Mouse (Mus musculus) skeletal muscle tissue, adult 2 months (tissue): ENCODE data around the gene Oas1f.
"Not testable (repeated sequence)": the region's sequence is repeated elsewhere in the genome, so short reads cannot be mapped to it uniquely, and the experiment has no call there.

Experiments used
- DNase-seq: peaks from one replicate; pipeline ENCODE4 v3.0.0-alpha.2; 2012; ENCODE audit warnings: low read depth, low spot score

Oas1f gene

GRCm38 (mm10) chr5:120870782-120871181 is 23.6 kb downstream of the Oas1f start:
- no peak for DNase-seq

- no peak for DNase-seq
Observed at GRCm38 (mm10) chr5:120871469-120871868, 24.3 kb downstream of the Oas1f start.

- DNase-seq: not testable (repeated sequence)
Observed at GRCm38 (mm10) chr5:120876839-120877238, 29.7 kb downstream of the Oas1f start.

GRCm38 (mm10) chr5:120877407-120877806 is 30.2 kb downstream of the Oas1f start:
- DNase-seq: not testable (repeated sequence)

GRCm38 (mm10) chr5:120878803-120879202 is 31.6 kb downstream of the Oas1f start:
- not testable (repeated sequence) for DNase-seq

- DNase-seq: not testable (repeated sequence)
Observed at GRCm38 (mm10) chr5:120881681-120882080, 34.5 kb downstream of the Oas1f start.

GRCm38 (mm10) chr5:120887413-120887812 is 40.2 kb downstream of the Oas1f start, which contains the start of gene Oas1g:
Gene Oas1g (minus strand): TSS chr5:120887613.
- not testable (repeated sequence) for DNase-seq

- DNase-seq: no peak
Observed at GRCm38 (mm10) chr5:120887831-120888230, 40.7 kb downstream of the Oas1f start.

GRCm38 (mm10) chr5:120888294-120888815 is 41.2 kb downstream of the Oas1f start:
- DNase-seq: not testable (repeated sequence)

- DNase-seq: no peak
Observed at GRCm38 (mm10) chr5:120890026-120890425, 42.9 kb downstream of the Oas1f start.

GRCm38 (mm10) chr5:120890991-120891390 is 43.8 kb downstream of the Oas1f start:
- DNase-seq: no peak

GRCm38 (mm10) chr5:120891566-120892242 is 44.5 kb downstream of the Oas1f start:
- DNase-seq: not testable (repeated sequence)

- no peak for DNase-seq
Observed at GRCm38 (mm10) chr5:120892243-120892660, 45.1 kb downstream of the Oas1f start.

- DNase-seq: not testable (repeated sequence)
Observed at GRCm38 (mm10) chr5:120893866-120894265, 46.7 kb downstream of the Oas1f start.

- not testable (repeated sequence) for DNase-seq
Observed at GRCm38 (mm10) chr5:120894692-120895091, 47.5 kb downstream of the Oas1f start.

- no peak for DNase-seq
Observed at GRCm38 (mm10) chr5:120895231-120895900, 48.2 kb downstream of the Oas1f start.

- DNase-seq: no peak
Observed at GRCm38 (mm10) chr5:120898307-120898706, 51.1 kb downstream of the Oas1f start.

- no peak for DNase-seq
Observed at GRCm38 (mm10) chr5:120898726-120899125, 51.6 kb downstream of the Oas1f start.

- DNase-seq: no peak
Observed at GRCm38 (mm10) chr5:120900666-120901065, 53.5 kb downstream of the Oas1f start.

- DNase-seq: no peak
Observed at GRCm38 (mm10) chr5:120902056-120902455, 54.9 kb downstream of the Oas1f start.

- DNase-seq: not testable (repeated sequence)
Observed at GRCm38 (mm10) chr5:120906791-120907733, 59.9 kb downstream of the Oas1f start, which contains the start of gene Oas1a. Gene Oas1a (minus strand): TSS chr5:120907521.
